Mouse (Mus musculus) urinary bladder, postnatal 14 days (tissue): Measurements from ENCODE around the gene Dlgap4.

Experiments
- DNase-seq: peaks from one replicate; pipeline ENCODE4 v3.0.0; 2021; ENCODE audit warnings: low spot score

Gene Dlgap4

GRCm38 (mm10) chr2:156613541-156614257, at the start of gene Dlgap4:
Gene Dlgap4, plus strand, starts transcription at chr2:156613705.
- peak; percentile 18 for DNase-seq

GRCm38 (mm10) chr2:156566512-156566911, 47.0 kb upstream of the Dlgap4 start:
- DNase-seq = no peak

- DNase-seq = no peak
Measured at GRCm38 (mm10) chr2:156568647-156569046, 44.9 kb upstream of the Dlgap4 start.

GRCm38 (mm10) chr2:156569261-156569660, 44.2 kb upstream of the Dlgap4 start:
- no peak for DNase-seq

GRCm38 (mm10) chr2:156571521-156571920, 42.0 kb upstream of the Dlgap4 start:
- DNase-seq = no peak

GRCm38 (mm10) chr2:156576850-156577587, 36.5 kb upstream of the Dlgap4 start:
- no peak for DNase-seq

GRCm38 (mm10) chr2:156580507-156580906, 33.0 kb upstream of the Dlgap4 start:
- DNase-seq = no peak

- DNase-seq = no peak
Measured at GRCm38 (mm10) chr2:156581244-156581643, 32.3 kb upstream of the Dlgap4 start.

- no peak for DNase-seq
Measured at GRCm38 (mm10) chr2:156582887-156583286, 30.6 kb upstream of the Dlgap4 start.

- DNase-seq = no peak
Measured at GRCm38 (mm10) chr2:156584154-156584796, 29.2 kb upstream of the Dlgap4 start.

- DNase-seq = no peak
Measured at GRCm38 (mm10) chr2:156584797-156585471, 28.6 kb upstream of the Dlgap4 start.

- no peak for DNase-seq
Measured at GRCm38 (mm10) chr2:156589481-156589880, 24.0 kb upstream of the Dlgap4 start.

- no peak for DNase-seq
Measured at GRCm38 (mm10) chr2:156594987-156595490, 18.5 kb upstream of the Dlgap4 start.

- no peak for DNase-seq
Measured at GRCm38 (mm10) chr2:156602581-156602980, 10.9 kb upstream of the Dlgap4 start.

GRCm38 (mm10) chr2:156603671-156604070, 9.8 kb upstream of the Dlgap4 start:
- no peak for DNase-seq

- no peak for DNase-seq
Measured at GRCm38 (mm10) chr2:156605144-156605543, 8.4 kb upstream of the Dlgap4 start.

GRCm38 (mm10) chr2:156605971-156606370, 7.5 kb upstream of the Dlgap4 start:
- no peak for DNase-seq

GRCm38 (mm10) chr2:156613081-156613540, 394 bp upstream of the Dlgap4 start:
- peak; percentile 48 for DNase-seq

- DNase-seq = no peak
Measured at GRCm38 (mm10) chr2:156614258-156614556, 702 bp downstream of the Dlgap4 start.

GRCm38 (mm10) chr2:156614661-156615654, 1.5 kb downstream of the Dlgap4 start:
- no peak for DNase-seq

GRCm38 (mm10) chr2:156616513-156616912, 3.0 kb downstream of the Dlgap4 start:
- no peak for DNase-seq
